In the genomic region with DNA sequence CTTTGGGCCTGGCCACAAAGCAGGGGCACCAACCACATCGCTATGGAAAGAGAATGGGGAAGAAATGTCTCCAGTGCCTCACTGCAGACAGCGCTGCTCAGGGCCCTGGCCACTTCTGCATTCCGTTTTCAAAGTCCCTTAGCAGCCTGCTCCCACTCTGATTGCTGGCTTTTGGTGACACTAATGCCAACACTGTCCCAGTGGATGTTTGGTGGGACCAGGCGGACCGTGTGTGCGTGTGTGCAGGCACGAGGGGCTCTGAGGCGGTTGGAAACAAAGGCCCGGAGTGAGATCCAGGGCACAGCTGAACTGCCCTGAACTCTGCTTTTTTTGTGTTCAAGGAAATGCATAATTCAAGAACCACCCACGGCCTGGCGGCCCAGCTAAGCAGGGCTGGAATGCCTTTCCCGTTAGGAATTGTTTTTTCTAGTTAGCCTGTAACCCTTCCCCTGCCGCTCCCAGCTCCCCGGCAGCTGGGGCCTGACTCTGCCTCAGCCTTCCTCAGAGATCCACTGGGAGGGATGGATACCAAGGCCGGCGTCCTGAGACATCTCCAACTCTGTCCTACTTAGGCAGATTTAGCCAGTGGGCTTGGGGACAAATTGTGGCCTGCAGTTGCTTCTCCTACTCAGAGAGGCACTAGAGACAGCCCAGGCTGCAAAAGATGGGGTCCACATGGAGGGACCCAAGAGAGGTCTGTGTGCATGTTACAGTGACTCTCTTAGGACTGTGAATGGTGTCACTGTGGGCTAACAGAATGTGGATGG, we compare ENCODE assay signal across 9 mouse cellular contexts.
DNase-seq lines count a peak whose midpoint lies in the region; ATAC-seq lines count a peak whose summit lies in the region.
"Had no signal": no experiment of that assay in that cellular context is flagged by ENCODE, and none has a peak within 500 bp of the region (broad histone marks: within the 10 kb centered on the region; RNA-seq: fewer than 3 reads in every experiment).

No protein-coding gene starts in this region.

- peaks cover 28% of the 10 kb centered on the region for H3K4me1 ChIP-seq in forebrain, embryonic 14.5 days (ENCODE audit: control insufficient read depth, insufficient read depth, low read length)
- peaks cover 52% of the 10 kb centered on the region for H3K4me1 ChIP-seq in heart, embryonic 16.5 days (ENCODE audit: control insufficient read depth, insufficient read depth, low read length)
- peaks cover 62% of the 10 kb centered on the region for H3K4me1 ChIP-seq in liver, embryonic 15.5 days (replicated peaks)
- H3K4me1 ChIP-seq in neural tube, embryonic 15.5 days, result peaks cover 44% of the 10 kb centered on the region

- WGBS in forebrain, embryonic 14.5 days, result 10% methylated on average over 16 of the region's 16 CpGs
- WGBS in heart, embryonic 16.5 days, result 28% methylated on average over 16 of the region's 16 CpGs
- 48% methylated on average over 16 of the region's 16 CpGs for WGBS in liver, embryonic 15.5 days (ENCODE audit: insufficient replicate concordance)
- WGBS in neural tube, embryonic 15.5 days, result 11% methylated on average over 16 of the region's 16 CpGs

- DNase-seq in adrenal gland, adult 2 months, result peak; percentile 60
- no peak for DNase-seq in adrenal gland, adult 8-10 months
- peak; percentile 80 for DNase-seq in forebrain, embryonic 14.5 days (ENCODE audit: low spot score)
- DNase-seq in kidney, postnatal 14 days, result peak; percentile 90
- DNase-seq in thymus, postnatal 0 days (ENCODE audit: low spot score), result no peak

- no peak overlapping the region for H3K4me2 ChIP-seq in forebrain, embryonic 14.5 days (ENCODE audit: low read length)
- H3K4me2 ChIP-seq in heart, embryonic 16.5 days (ENCODE audit: low read depth, low read length), result no peak overlapping the region
- H3K4me2 ChIP-seq in liver, embryonic 15.5 days, result no peak overlapping the region
- H3K4me2 ChIP-seq in neural tube, embryonic 15.5 days, result no peak overlapping the region

- no peaks in the 10 kb centered on the region for H3K36me3 ChIP-seq in forebrain, embryonic 14.5 days (ENCODE audit: control insufficient read depth, insufficient read depth, low read length)
- no peaks in the 10 kb centered on the region for H3K36me3 ChIP-seq in heart, embryonic 16.5 days (ENCODE audit: control insufficient read depth, insufficient read depth)
- no peaks in the 10 kb centered on the region for H3K36me3 ChIP-seq in liver, embryonic 15.5 days (replicated peaks)
- H3K36me3 ChIP-seq in neural tube, embryonic 15.5 days, result no peaks in the 10 kb centered on the region

- no peaks in the 10 kb centered on the region for H3K9me3 ChIP-seq in forebrain, embryonic 14.5 days (replicated peaks; ENCODE audit: control insufficient read depth, low read length)
- no peaks in the 10 kb centered on the region for H3K9me3 ChIP-seq in heart, embryonic 16.5 days (replicated peaks; ENCODE audit: control insufficient read depth, low read length)
- H3K9me3 ChIP-seq in liver, embryonic 15.5 days (replicated peaks), result no peaks in the 10 kb centered on the region
- no peaks in the 10 kb centered on the region for H3K9me3 ChIP-seq in neural tube, embryonic 15.5 days (replicated peaks)

- no peak overlapping the region for H3K4me3 ChIP-seq in forebrain, embryonic 14.5 days (ENCODE audit: low read depth, low read length)
- H3K4me3 ChIP-seq in heart, embryonic 16.5 days (ENCODE audit: low read length), result no peak overlapping the region
- no peak overlapping the region for H3K4me3 ChIP-seq in liver, embryonic 15.5 days (replicated peaks)
- no peak overlapping the region for H3K4me3 ChIP-seq in neural tube, embryonic 15.5 days (replicated peaks)

- H3K27ac ChIP-seq in forebrain, embryonic 14.5 days (ENCODE audit: low read depth, low read length), result peak overlapping the region; percentile 31
- peak overlapping the region; percentile 85 for H3K27ac ChIP-seq in heart, embryonic 16.5 days (ENCODE audit: low read length)
- peak overlapping the region; percentile 53; the same call in 1 of the 2 replicates for H3K27ac ChIP-seq in liver, embryonic 15.5 days (replicated peaks)
- H3K27ac ChIP-seq in neural tube, embryonic 15.5 days (replicated peaks), result peak overlapping the region; percentile 77
- H3K27ac ChIP-seq: liver, embryonic 14.5 days had no signal

- ATAC-seq in forebrain, embryonic 14.5 days, result peak; percentile 78
- ATAC-seq in heart, embryonic 16.5 days (replicated peaks; ENCODE audit: extremely low read depth, insufficient read depth, low FRiP score), result peak; percentile 49
- ATAC-seq in liver, embryonic 15.5 days (ENCODE audit: insufficient read depth), result no peak
- ATAC-seq in neural tube, embryonic 15.5 days (ENCODE audit: low FRiP score), result peak; percentile 29; the same call in 1 of the 2 replicates

- H3K9ac ChIP-seq in forebrain, embryonic 14.5 days (ENCODE audit: low read length), result no peak overlapping the region
- H3K9ac ChIP-seq in heart, embryonic 16.5 days (ENCODE audit: low read length), result peak overlapping the region; percentile 18
- H3K9ac ChIP-seq in liver, embryonic 15.5 days, result no peak overlapping the region
- no peak overlapping the region for H3K9ac ChIP-seq in neural tube, embryonic 15.5 days (replicated peaks)
- H3K9ac ChIP-seq: liver, embryonic 14.5 days had no signal

- H3K27me3 ChIP-seq in forebrain, embryonic 14.5 days (replicated peaks; ENCODE audit: control insufficient read depth, insufficient read depth, low read length), result no peaks in the 10 kb centered on the region
- no peaks in the 10 kb centered on the region for H3K27me3 ChIP-seq in heart, embryonic 16.5 days (ENCODE audit: control insufficient read depth, insufficient read depth, low read length)
- no peaks in the 10 kb centered on the region for H3K27me3 ChIP-seq in liver, embryonic 15.5 days
- no peaks in the 10 kb centered on the region for H3K27me3 ChIP-seq in neural tube, embryonic 15.5 days (replicated peaks)

Comparison
In these comparisons a context has a peak if more than half of its experiments do, and no peak if none do; other contexts are left out.
1. DNase-seq: peak in adrenal gland, adult 2 months (single experiment), forebrain, embryonic 14.5 days (single experiment) and kidney, postnatal 14 days (single experiment); none in adrenal gland, adult 8-10 months (single experiment) and thymus, postnatal 0 days (single experiment).
2. H3K27ac ChIP-seq: peak in every context shown above with its lines; median percentile 85 in heart, embryonic 16.5 days; 77 in neural tube, embryonic 15.5 days; 53 in liver, embryonic 15.5 days; 31 in forebrain, embryonic 14.5 days.